ENCODE assay signal across 10 mouse cellular contexts in the genomic region with DNA sequence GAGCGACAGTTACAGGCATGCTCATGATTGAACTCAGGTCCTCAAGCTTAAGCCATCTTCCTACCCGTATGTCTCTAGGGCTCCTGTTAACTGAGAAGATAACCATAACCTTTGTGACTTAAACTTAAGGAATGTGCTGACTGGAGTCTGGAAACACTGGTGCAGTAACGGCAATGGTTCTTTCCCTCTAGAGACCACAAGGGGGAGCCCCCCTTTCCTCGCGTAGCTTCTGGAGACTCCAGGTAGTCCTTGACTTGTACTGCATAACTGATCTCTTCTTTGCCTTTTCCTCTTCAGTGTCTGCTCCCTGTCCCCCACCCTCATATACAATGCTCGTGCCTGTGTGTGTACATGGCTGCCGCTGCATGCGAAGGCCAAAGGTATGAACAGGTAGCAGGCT.
DNase-seq lines count a peak whose midpoint lies in the region; ATAC-seq and TF ChIP-seq lines count a peak whose summit lies in the region.
"Had no signal": no experiment of that assay in that cellular context is flagged by ENCODE, and none has a peak within 500 bp of the region (broad histone marks: within the 10 kb centered on the region; RNA-seq: fewer than 3 reads in every experiment).

No protein-coding gene starts in this region.

- no peaks in the 10 kb centered on the region for H3K27me3 ChIP-seq in heart, postnatal 0 days (ENCODE audit: control insufficient read depth, insufficient read depth, low read length)
- H3K27me3 ChIP-seq: heart, embryonic 13.5 days; limb, embryonic 12.5 days had no signal

- no peak overlapping the region for H3K27ac ChIP-seq in heart, postnatal 0 days (ENCODE audit: low read depth)
- no peak overlapping the region for H3K27ac ChIP-seq in ES-E14 (ENCODE audit: insufficient read depth, low read depth, low read length, poor library complexity, severe bottlenecking)
- H3K27ac ChIP-seq: heart, embryonic 13.5 days; limb, embryonic 12.5 days had no signal

- H3K4me1 ChIP-seq in heart, postnatal 0 days (ENCODE audit: control insufficient read depth, insufficient read depth) = no peaks in the 10 kb centered on the region; the same call in 1 of the 2 replicates
- H3K4me1 ChIP-seq in ES-E14 (ENCODE audit: control insufficient read depth in 2 of 2, insufficient read depth in 2 of 2, low read length in 2 of 2, poor library complexity in 1 of 2) = no peaks in the 10 kb centered on the region

- TF ChIP-seq EP300 in heart, postnatal 0 days (IDR thresholded peaks at IDR 0.05; ENCODE audit: low read depth) = no peak

- no peaks in the 10 kb centered on the region for H3K36me3 ChIP-seq in heart, postnatal 0 days (replicated peaks; ENCODE audit: control insufficient read depth, insufficient read depth, low read length)
- H3K36me3 ChIP-seq in ES-E14 (ENCODE audit: control insufficient read depth, insufficient read depth, low read length, poor library complexity, severe bottlenecking) = no peaks in the 10 kb centered on the region
- H3K36me3 ChIP-seq: heart, embryonic 13.5 days; limb, embryonic 12.5 days had no signal

- no peak overlapping the region for H3K4me2 ChIP-seq in heart, postnatal 0 days (ENCODE audit: low read depth, low read length)
- H3K4me2 ChIP-seq: heart, embryonic 13.5 days; limb, embryonic 12.5 days had no signal

- H3K9me3 ChIP-seq in heart, postnatal 0 days (replicated peaks; ENCODE audit: control insufficient read depth, low read length) = no peaks in the 10 kb centered on the region
- H3K9me3 ChIP-seq in ES-E14 (ENCODE audit: control insufficient read depth, insufficient read depth, low read depth, low read length) = no peaks in the 10 kb centered on the region
- H3K9me3 ChIP-seq: heart, embryonic 13.5 days; limb, embryonic 12.5 days had no signal

- no peak overlapping the region for H3K4me3 ChIP-seq in heart, postnatal 0 days (ENCODE audit: low read depth, low read length)
- H3K4me3 ChIP-seq in ES-E14 (ENCODE audit: insufficient read depth in 1 of 2, low read depth in 1 of 2, low read length in 2 of 2, poor library complexity in 1 of 2, severe bottlenecking in 1 of 2) = no peak overlapping the region
- H3K4me3 ChIP-seq: heart, embryonic 13.5 days; limb, embryonic 12.5 days had no signal

- WGBS in heart, postnatal 0 days = 65% methylated on average over 8 of the region's 8 CpGs

- DNase-seq in heart, postnatal 0 days (ENCODE audit: low spot score) = no peak
- no peak for DNase-seq in heart, adult 9 months (ENCODE audit: low spot score in 2 of 2)
- peak; percentile 2 for DNase-seq in 3134 (ENCODE audit: extremely low read depth, insufficient read length, low spot score)
- DNase-seq in ES-E14 (ENCODE audit: low read depth, low spot score) = peak; percentile 60
- peak; percentile 4 for DNase-seq in kidney, postnatal 14 days
- DNase-seq in c-Kit-positive CD71-positive TER-119-positive erythroid progenitor cells, embryonic 14.5 days (ENCODE audit: low spot score) = no peak
- no peak for DNase-seq in spleen, postnatal 4 days (ENCODE audit: low spot score in 2 of 2)
- no peak for DNase-seq in gastrocnemius, postnatal 4 days (ENCODE audit: low spot score in 2 of 2)

- H3K9ac ChIP-seq in heart, postnatal 0 days (replicated peaks; ENCODE audit: low read depth, low read length) = no peak overlapping the region
- H3K9ac ChIP-seq in ES-E14 (ENCODE audit: insufficient read depth, low read depth, low read length, poor library complexity, severe bottlenecking) = no peak overlapping the region
- H3K9ac ChIP-seq: heart, embryonic 13.5 days; limb, embryonic 12.5 days had no signal

- peak; percentile 43 for TF ChIP-seq CTCF in heart, postnatal 0 days (IDR thresholded peaks at IDR 0.05; ENCODE audit: low read depth)

- in situ Hi-C loops in ES-E14 (cut with MboI; ENCODE audit: low sequenced_read_pairs in 2 of 2, unreplicated experiment in 2 of 2) = loop anchor here in 1 of 2 experiments (10.0 to 25.0 kb wide), 2 partner anchors 64 to 564 kb away; a partner anchor contains a TSS

- no peak for ATAC-seq in heart, postnatal 0 days (ENCODE audit: insufficient read depth, low read depth)

TF ChIP-seq in ES-E14, 5 proteins besides CTCF, POLR2A, EP300 and RAD21:
- TF ChIP-seq MAFK (IDR thresholded peaks at IDR 0.05; ENCODE audit: insufficient read depth, low read depth, low read length) = peak; percentile 37; the same call in 1 of the 2 replicates
- peak; percentile 48; the same call in 1 of the 2 replicates for TF ChIP-seq ZC3H11A (IDR thresholded peaks at IDR 0.05; ENCODE audit: borderline replicate concordance, low read depth, low read length)
- no peak for TF ChIP-seq ZNF384 (IDR thresholded peaks at IDR 0.05; ENCODE audit: low read depth, low read length)
- no peak for TF ChIP-seq HCFC1 (IDR thresholded peaks at IDR 0.05; ENCODE audit: borderline replicate concordance, insufficient read depth, low read length)
- TF ChIP-seq CHD2 (IDR thresholded peaks at IDR 0.05; ENCODE audit: low read depth, low read length) = no peak

Comparison
In these comparisons a context has a peak if more than half of its experiments do, and no peak if none do; other contexts are left out.
1. DNase-seq: peak in 3134 (single experiment), ES-E14 (single experiment) and kidney, postnatal 14 days (single experiment); none in heart, postnatal 0 days (single experiment), heart, adult 9 months (0 of 2), c-Kit-positive CD71-positive TER-119-positive erythroid progenitor cells, embryonic 14.5 days (single experiment), spleen, postnatal 4 days (0 of 2) and gastrocnemius, postnatal 4 days (0 of 2).